Mouse (Mus musculus) bone marrow macrophage, adult 2 months (primary cell): ENCODE data around the gene Scgb2b24. TPM values are rescaled to one million over a fixed set of nuclear protein-coding genes. Genes with fewer than 3 reads are reported as not detected.

ENCODE experiments used
- H3K27ac ChIP-seq: 2 replicates; pipeline ENCODE4 v1.5.1; 2012; ENCODE audit warnings: low read depth, low read length; ENCODE audit not compliant: insufficient read depth
- H3K4me1 ChIP-seq: 2 replicates; pipeline ENCODE4 v1.6.1; 2012; ENCODE audit warnings: low read length; ENCODE audit not compliant: control insufficient read depth, insufficient read depth
- H3K4me3 ChIP-seq: 2 replicates; pipeline ENCODE4 v1.5.1; 2012; ENCODE audit warnings: mild to moderate bottlenecking, low read length, moderate library complexity; ENCODE audit not compliant: insufficient read depth
- CTCF ChIP-seq: IDR thresholded peaks from 2 replicates; pipeline ENCODE4 v1.5.1; 2012; ENCODE audit warnings: low read depth, mild to moderate bottlenecking, low read length, moderate library complexity
- POLR2A ChIP-seq: IDR thresholded peaks from 2 replicates; pipeline ENCODE4 v1.6.1; 2012; ENCODE audit warnings: mild to moderate bottlenecking, low read depth, low read length, borderline replicate concordance
- polyA plus RNA-seq: library from polyadenylated mRNA; stranded (reverse); fragments of >200 nt; gene quantifications from 2 replicates; pipeline ENCODE4 v1.2.4, GENCODE M21; 2012; ENCODE audit not compliant: missing spikeins, insufficient read depth, insufficient read length

Scgb2b24 gene
- not detected in 2 replicates for polyA plus RNA-seq

DNA sequence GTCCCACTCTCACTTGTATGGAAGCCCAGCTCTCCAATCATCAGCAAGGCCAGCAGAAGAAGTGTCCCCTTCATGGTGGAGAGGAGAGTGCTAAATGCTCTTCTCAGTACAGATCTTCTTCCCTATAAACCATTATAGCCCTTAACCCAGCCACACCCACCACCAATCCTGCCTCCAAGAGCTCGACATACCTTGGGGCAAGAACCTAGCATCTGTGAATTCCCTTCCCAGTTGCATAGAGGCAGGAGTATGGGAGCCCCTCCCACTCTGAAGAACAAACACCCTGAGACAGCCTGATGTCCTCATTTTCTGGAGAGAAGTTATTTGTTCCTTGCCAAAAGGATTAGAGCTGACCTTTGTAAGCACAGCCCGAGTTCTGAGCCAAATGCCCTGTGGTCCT lies at the start of gene Scgb2b24:
TSS of gene Scgb2b24 (minus strand) at position 101 of the 400 bp plus-strand sequence.
- no peaks in the 10 kb centered on the region for H3K4me1 ChIP-seq
- no peak within 1 kb of the TSS for H3K4me3 ChIP-seq
- TF ChIP-seq CTCF = no peak
- no peak for TF ChIP-seq POLR2A
- no peak within 1 kb of the TSS for H3K27ac ChIP-seq

DNA sequence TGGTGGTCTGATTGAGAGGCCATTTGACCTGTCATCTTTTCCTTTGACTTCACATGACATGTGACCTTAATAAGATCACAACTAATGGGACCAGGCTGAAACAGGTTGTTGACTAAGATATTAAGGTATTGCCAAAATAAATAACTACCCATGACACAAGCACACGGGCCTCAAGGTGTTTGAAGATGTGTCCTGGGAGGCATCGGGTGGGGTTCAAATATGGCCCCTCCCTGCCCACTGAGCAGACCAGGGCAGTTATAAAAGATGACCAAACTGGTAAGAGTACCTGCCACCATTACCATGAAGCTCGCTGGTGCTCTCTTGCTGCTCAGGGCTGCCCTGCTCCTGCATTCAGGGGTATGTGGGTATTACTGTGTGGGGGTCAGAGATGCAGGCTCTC lies 4.4 kb upstream of the Scgb2b24 start, which contains the start of gene Scgb1b24:
TSS of gene Scgb1b24 (plus strand) at position 301 of the 400 bp plus-strand sequence.
- H3K4me1 ChIP-seq = no peaks in the 10 kb centered on the region
- H3K27ac ChIP-seq = no peak within 1 kb of the TSS
- TF ChIP-seq CTCF (no peak), POLR2A (no peak)
- H3K4me3 ChIP-seq = no peak within 1 kb of the TSS

DNA sequence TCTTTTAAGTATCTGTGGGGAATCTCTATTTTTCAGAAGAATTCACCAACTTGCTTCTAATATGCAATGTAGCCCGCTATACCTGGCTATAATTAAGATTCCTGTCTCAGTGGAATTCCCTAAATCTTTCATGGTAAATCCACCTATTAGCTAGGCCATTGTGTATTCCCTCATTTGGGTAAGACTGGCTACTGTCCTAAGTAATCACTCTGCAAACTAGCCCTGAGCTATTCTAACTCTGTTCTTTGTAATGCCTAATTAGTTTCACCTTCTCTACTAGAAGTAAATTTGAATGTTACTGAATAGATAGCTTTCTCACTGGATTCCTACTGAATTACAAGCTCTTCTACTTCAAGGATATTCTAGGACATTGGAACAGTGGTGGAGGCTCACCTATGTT lies 49.2 kb downstream of the Scgb2b24 start:
- TF ChIP-seq CTCF (no peak), POLR2A (no peak)
- H3K27ac ChIP-seq = no peak overlapping the region

More for the DNA sequence above, 49.2 kb downstream of the Scgb2b24 start:
- Histone ChIP-seq H3K4me1 (no peaks in the 10 kb centered on the region), H3K4me3 (no peak overlapping the region)

Other genes starting within 250 kb of the Scgb2b24 start
- not detected in 2 replicates for gene Scgb2b21, start 218.9 kb downstream of the Scgb2b24 start, polyA plus RNA-seq
- gene Scgb1b24, start 4.5 kb upstream of the Scgb2b24 start, polyA plus RNA-seq = not detected in 2 replicates
- gene Scgb2b26, start 205.7 kb upstream of the Scgb2b24 start, polyA plus RNA-seq = not detected in 2 replicates